Mouse (Mus musculus) cerebellum, adult 2 months (tissue): ENCODE measurements around the gene Sft2d2. TPM values are rescaled to one million over a fixed set of nuclear protein-coding genes. Genes with fewer than 3 reads are reported as not detected.

Source experiments
- DNase-seq, 2 experiments: peaks; one replicate each; pipeline ENCODE4 v3.0.0; 2021
- H3K27ac ChIP-seq: fragments of 200-500 bp; 2 replicates; pipeline ENCODE4 v1.5.1; 2012; ENCODE audit warnings: low read length, control low read depth, inconsistent platforms; ENCODE audit not compliant: insufficient read depth
- H3K27me3 ChIP-seq: fragments of 200-500 bp; 2 replicates; pipeline ENCODE4 v1.6.1; 2012; ENCODE audit warnings: inconsistent platforms, mild to moderate bottlenecking, low read length, moderate library complexity; ENCODE audit not compliant: control insufficient read depth, insufficient read depth
- H3K4me1 ChIP-seq: fragments of 200-500 bp; 2 replicates; pipeline ENCODE4 v1.6.1; 2011; ENCODE audit warnings: low read length; ENCODE audit not compliant: control insufficient read depth, insufficient read depth
- H3K4me3 ChIP-seq: fragments of 200-500 bp; replicated peaks from 2 replicates; pipeline ENCODE3; 2011; ENCODE audit warnings: mild to moderate bottlenecking, low read depth, low read length, control low read depth; ENCODE audit not compliant: insufficient read depth
- CTCF ChIP-seq: fragments of 200-500 bp; IDR thresholded peaks from 2 replicates; pipeline ENCODE4 v1.5.1; 2011; ENCODE audit warnings: low read depth, mild to moderate bottlenecking, control low read depth, low read length, moderate library complexity, borderline replicate concordance; ENCODE audit not compliant: insufficient read depth
- POLR2A ChIP-seq: fragments of 200-500 bp; IDR thresholded peaks from 2 replicates; pipeline ENCODE4 v1.6.1; 2011; ENCODE audit warnings: low read length, control low read depth, borderline replicate concordance; ENCODE audit not compliant: insufficient read depth
- WGBS: fragments of 180-500 bp; shearing (Covaris S2); methylation state at CpG from one replicate; pipeline ENCODE4 v1.1.7; 2018; 5-methylcytosine and 5-hydroxymethylcytosine counted together
- polyA plus RNA-seq: library from polyadenylated mRNA; depleted of rRNA; stranded (reverse); fragments of >200 nt; gene quantifications from 2 replicates; pipeline ENCODE4 v1.2.3, GENCODE M21; 2012

The Sft2d2 gene
- polyA plus RNA-seq, 1 experiment = 11.3 TPM

- no peak for TF ChIP-seq CTCF
- no peak for TF ChIP-seq POLR2A
- 84% methylated on average over 7 of the region's 7 CpGs for WGBS
- no peak for DNase-seq
- no peaks in the 10 kb centered on the region for H3K4me1 ChIP-seq
- H3K4me3 ChIP-seq = no peak overlapping the region
- H3K27me3 ChIP-seq = no peaks in the 10 kb centered on the region
- no peak overlapping the region for H3K27ac ChIP-seq
These were observed 21.6 kb upstream of the Sft2d2 start for GRCm38 (mm10) chr1:165215831-165216230.

GRCm38 (mm10) chr1:165205591-165205990 lies 11.4 kb upstream of the Sft2d2 start:
- WGBS = 42% methylated on average over 2 of the region's 2 CpGs
- Histone ChIP-seq H3K4me1 (no peaks in the 10 kb centered on the region), H3K27me3 (no peaks in the 10 kb centered on the region), H3K4me3 (no peak overlapping the region), H3K27ac (no peak overlapping the region)
- TF ChIP-seq CTCF (no peak), POLR2A (no peak)
- no peak for DNase-seq

- peak in 1 of 2 experiments; percentile 43 for DNase-seq
- H3K4me1 ChIP-seq = no peaks in the 10 kb centered on the region
- no peak overlapping the region for H3K27ac ChIP-seq
- H3K27me3 ChIP-seq = no peaks in the 10 kb centered on the region
- WGBS = 48% methylated on average over 2 of the region's 2 CpGs
- H3K4me3 ChIP-seq = no peak overlapping the region
- TF ChIP-seq CTCF = no peak
- no peak for TF ChIP-seq POLR2A
These were observed 9.3 kb upstream of the Sft2d2 start for GRCm38 (mm10) chr1:165203488-165204035.

- WGBS = 84% methylated on average over 4 of the region's 4 CpGs
- no peak overlapping the region for H3K27ac ChIP-seq
- H3K4me3 ChIP-seq = no peak overlapping the region
- no peaks in the 10 kb centered on the region for H3K4me1 ChIP-seq
- H3K27me3 ChIP-seq = no peaks in the 10 kb centered on the region
- TF ChIP-seq CTCF = no peak
- TF ChIP-seq POLR2A = no peak
- no peak for DNase-seq
These were observed 7.3 kb upstream of the Sft2d2 start for GRCm38 (mm10) chr1:165201445-165202012.

- no peaks in the 10 kb centered on the region for H3K27me3 ChIP-seq
- no peak for DNase-seq
- no peaks in the 10 kb centered on the region for H3K4me1 ChIP-seq
- H3K27ac ChIP-seq = no peak overlapping the region
- WGBS = 79% methylated on average over 8 of the region's 8 CpGs
- TF ChIP-seq POLR2A (no peak), CTCF (no peak)
- H3K4me3 ChIP-seq = no peak overlapping the region
These were observed 6.5 kb upstream of the Sft2d2 start for GRCm38 (mm10) chr1:165200748-165201147.

- no peak for DNase-seq
- H3K4me1 ChIP-seq = no peaks in the 10 kb centered on the region
- no peak overlapping the region for H3K4me3 ChIP-seq
- TF ChIP-seq CTCF (no peak), POLR2A (no peak)
- no peak overlapping the region for H3K27ac ChIP-seq
- WGBS = 43% methylated on average over 3 of the region's 3 CpGs
- no peaks in the 10 kb centered on the region for H3K27me3 ChIP-seq
These were observed 5.4 kb upstream of the Sft2d2 start for GRCm38 (mm10) chr1:165199639-165200038.

- 62% methylated on average over 1 of the region's 1 CpGs for WGBS
These were observed 4.7 kb upstream of the Sft2d2 start for GRCm38 (mm10) chr1:165198951-165199350.

GRCm38 (mm10) chr1:165197875-165198274 lies 3.6 kb upstream of the Sft2d2 start:
- no peaks in the 10 kb centered on the region for H3K4me1 ChIP-seq
- TF ChIP-seq POLR2A (no peak), CTCF (no peak)

More at GRCm38 (mm10) chr1:165198951-165199350, 4.7 kb upstream of the Sft2d2 start:
- Histone ChIP-seq H3K4me3 (no peak overlapping the region), H3K27me3 (no peaks in the 10 kb centered on the region), H3K4me1 (no peaks in the 10 kb centered on the region), H3K27ac (no peak overlapping the region)
- TF ChIP-seq CTCF = no peak
- no peak for TF ChIP-seq POLR2A
- DNase-seq = no peak

More at GRCm38 (mm10) chr1:165197875-165198274, 3.6 kb upstream of the Sft2d2 start:
- WGBS = 78% methylated on average over 3 of the region's 3 CpGs
- no peaks in the 10 kb centered on the region for H3K27me3 ChIP-seq
- H3K27ac ChIP-seq = no peak overlapping the region
- DNase-seq = no peak
- H3K4me3 ChIP-seq = no peak overlapping the region
